Mouse (Mus musculus) lung, postnatal 0 days (tissue): ENCODE results near the gene Etnk2. TPM values are rescaled to one million over a fixed set of nuclear protein-coding genes. Genes with fewer than 3 reads are reported as not detected.

Experiments
- ATAC-seq: fragments of 200-750 bp; cut with Nextera tagmentation; 2 replicates; pipeline ENCODE4 v1.8.0; 2017; ENCODE audit warnings: moderate library complexity
- DNase-seq: peaks from one replicate; pipeline ENCODE4 v3.0.0-alpha.2; 2016; ENCODE audit warnings: low spot score
- H3K27ac ChIP-seq: fragments of 300-500 bp; sonication (generic); 2 replicates; pipeline ENCODE4 v1.5.1; 2014; ENCODE audit warnings: antibody characterized with exemption, mild to moderate bottlenecking, low read length, mixed read lengths
- H3K27me3 ChIP-seq: fragments of 300-500 bp; sonication (generic); replicated peaks from 2 replicates; pipeline ENCODE4 v1.6.1; 2014; ENCODE audit warnings: low read length, mixed read lengths; ENCODE audit not compliant: insufficient read depth
- H3K36me3 ChIP-seq: fragments of 300-500 bp; sonication (generic); 2 replicates; pipeline ENCODE4 v1.6.1; 2014; ENCODE audit warnings: low read length, mixed read lengths; ENCODE audit not compliant: insufficient read depth
- H3K4me1 ChIP-seq: fragments of 300-500 bp; sonication (generic); 2 replicates; pipeline ENCODE4 v1.6.1; 2014; ENCODE audit warnings: antibody characterized with exemption, low read depth, low read length, mixed read lengths; ENCODE audit not compliant: insufficient read depth
- H3K4me2 ChIP-seq: fragments of 300-500 bp; sonication (generic); replicated peaks from 2 replicates; pipeline ENCODE4 v1.6.1; 2014; ENCODE audit warnings: low read depth, mild to moderate bottlenecking, low read length, moderate library complexity, mixed read lengths
- H3K4me3 ChIP-seq: fragments of 300-500 bp; sonication (generic); 2 replicates; pipeline ENCODE4 v1.5.1; 2014; ENCODE audit warnings: low read depth, low read length
- H3K9ac ChIP-seq: fragments of 300-500 bp; sonication (generic); replicated peaks from 2 replicates; pipeline ENCODE4 v1.6.1; 2014; ENCODE audit warnings: low read depth, mild to moderate bottlenecking
- H3K9me3 ChIP-seq: fragments of 300-500 bp; sonication (generic); 2 replicates; pipeline ENCODE4 v1.6.1; 2016; ENCODE audit warnings: low read length, mixed read lengths
- CTCF ChIP-seq: IDR thresholded peaks from 2 replicates; pipeline ENCODE4 v1.5.1; 2016; ENCODE audit warnings: antibody characterized with exemption, mild to moderate bottlenecking
- EP300 ChIP-seq: IDR thresholded peaks from 2 replicates; pipeline ENCODE4 v1.6.1; 2016; ENCODE audit warnings: antibody characterized with exemption, mild to moderate bottlenecking, control low read depth
- WGBS: fragments of 180-500 bp; shearing (Covaris S2); extraction: QIAGEN DNeasy Blood & Tissue Kit; methylation state at CpG from one replicate; pipeline ENCODE4 v1.1.7; 2014; 5-methylcytosine and 5-hydroxymethylcytosine counted together
- polyA plus RNA-seq: library from polyadenylated mRNA; unstranded; fragments of >200 nt; fragmentation: Nextera tagmentation; extraction: Ambion mirVana; gene quantifications from 2 replicates; pipeline ENCODE4 v1.2.1, GENCODE M21; 2015

The Etnk2 gene
- polyA plus RNA-seq, 1 experiment from 2014 or later: 0.81 TPM

DNA sequence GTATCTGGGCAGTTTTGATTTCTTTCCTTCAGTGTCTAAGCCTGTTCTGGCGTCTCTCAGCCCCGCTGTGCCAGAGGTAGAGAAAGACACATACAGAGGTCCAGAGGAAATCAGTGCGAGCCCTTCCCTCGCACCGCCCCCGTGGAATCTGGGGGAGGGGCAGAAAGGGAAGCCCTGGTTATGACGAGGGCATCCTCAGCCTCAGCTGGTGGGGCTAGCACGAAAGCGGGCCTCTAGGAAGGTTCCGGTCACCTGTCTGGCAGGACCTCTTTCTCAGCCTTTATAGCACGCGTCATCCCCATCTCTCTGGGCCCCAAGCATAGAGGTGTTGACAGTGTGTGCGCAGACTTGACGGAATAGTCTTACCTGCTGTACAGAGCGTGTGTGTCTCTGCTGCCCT is 7.5 kb upstream of the Etnk2 start:
- 37% methylated on average over 15 of the region's 15 CpGs for WGBS
- no peaks in the 10 kb centered on the region for H3K4me1 ChIP-seq
- no peak overlapping the region for H3K9ac ChIP-seq
- 0 out of 2 replicates have a peak, but pooled peaks cover 3% of the 10 kb centered on the region for H3K27me3 ChIP-seq
- peak; percentile 13 for ATAC-seq
- no peaks in the 10 kb centered on the region for H3K9me3 ChIP-seq
- DNase-seq: no peak
- no peak overlapping the region for H3K4me3 ChIP-seq
- no peaks in the 10 kb centered on the region for H3K36me3 ChIP-seq
- H3K4me2 ChIP-seq: no peak overlapping the region
- H3K27ac ChIP-seq: no peak overlapping the region
- TF ChIP-seq CTCF: no peak
- TF ChIP-seq EP300: no peak

DNA sequence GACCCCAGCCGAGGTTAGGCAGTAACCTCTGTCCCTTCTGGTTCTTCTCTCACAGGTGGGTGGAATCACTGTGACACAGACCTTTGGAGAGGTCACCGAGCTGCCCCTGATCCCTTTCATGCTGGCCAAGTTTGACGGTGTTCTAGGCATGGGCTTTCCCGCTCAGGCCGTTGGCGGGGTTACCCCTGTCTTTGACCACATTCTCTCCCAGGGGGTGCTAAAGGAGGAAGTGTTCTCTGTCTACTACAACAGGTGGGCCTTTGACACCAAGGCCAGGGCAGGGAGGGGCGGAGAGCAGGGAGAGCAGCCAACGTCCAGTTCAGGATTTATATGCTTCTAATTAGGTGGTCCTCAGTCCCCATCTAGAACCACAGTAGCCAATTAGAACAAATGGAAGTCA is 7.0 kb upstream of the Etnk2 start:
- Histone ChIP-seq H3K4me3 (no peak overlapping the region), H3K9ac (no peak overlapping the region), H3K27ac (no peak overlapping the region), H3K9me3 (no peaks in the 10 kb centered on the region), H3K36me3 (no peaks in the 10 kb centered on the region), H3K27me3 (0 out of 2 replicates have a peak, but pooled peaks cover 3% of the 10 kb centered on the region), H3K4me1 (no peaks in the 10 kb centered on the region), H3K4me2 (no peak overlapping the region)
- WGBS: 63% methylated on average over 8 of the region's 8 CpGs
- DNase-seq: no peak
- ATAC-seq: no peak
- TF ChIP-seq EP300 (no peak), CTCF (no peak)

DNA sequence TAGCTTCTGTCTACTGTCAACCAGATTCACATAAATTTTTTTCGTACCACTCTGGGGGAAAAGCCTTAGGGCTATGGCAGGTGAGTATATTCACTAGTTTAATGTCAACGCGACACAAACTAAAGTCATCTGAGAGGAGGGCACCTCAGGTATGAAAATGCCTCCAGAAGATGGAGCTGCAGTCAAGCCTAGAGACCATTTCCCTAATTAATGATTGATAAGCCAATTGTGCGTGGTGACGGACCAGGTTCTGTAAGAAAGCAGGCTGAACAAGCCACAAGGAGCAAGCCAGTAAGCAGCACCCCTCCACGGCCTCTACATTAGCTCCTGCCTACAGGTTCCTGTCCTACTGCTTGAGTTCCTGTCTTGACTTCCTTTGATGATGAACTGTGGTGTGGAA is 2.4 kb upstream of the Etnk2 start:
- peaks cover 3% of the 10 kb centered on the region; the same call in 1 of the 2 replicates for H3K27me3 ChIP-seq
- no peak for ATAC-seq

DNA sequence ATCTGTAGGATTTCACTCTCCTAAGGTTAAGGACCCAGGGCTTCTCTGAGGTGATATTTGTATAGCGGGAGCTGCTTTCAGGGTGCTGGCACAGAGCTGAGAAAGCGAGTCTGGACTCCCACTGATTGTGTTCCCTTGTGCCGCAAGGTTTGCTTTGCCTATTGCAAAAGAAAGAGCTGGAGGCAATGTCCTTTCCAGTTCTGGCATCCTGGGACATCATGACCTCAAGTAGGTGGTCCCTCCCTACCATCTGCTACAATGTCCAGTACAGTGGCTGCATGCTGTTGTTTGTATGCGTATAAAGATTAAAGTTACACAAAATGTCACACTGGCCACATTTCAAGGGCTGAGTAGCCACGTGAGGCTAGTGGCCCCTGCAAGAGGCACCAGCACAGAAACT is 1.3 kb upstream of the Etnk2 start:
- ATAC-seq: no peak
- Histone ChIP-seq H3K27ac (no peak overlapping the region), H3K9me3 (no peaks in the 10 kb centered on the region), H3K4me1 (peaks cover 12% of the 10 kb centered on the region), H3K9ac (no peak overlapping the region), H3K4me3 (no peak overlapping the region), H3K4me2 (no peak overlapping the region), H3K36me3 (no peaks in the 10 kb centered on the region), H3K27me3 (no peaks in the 10 kb centered on the region; the same call in 1 of the 2 replicates)
- DNase-seq: no peak
- TF ChIP-seq EP300: no peak
- no peak for TF ChIP-seq CTCF
- WGBS: 85% methylated on average over 5 of the region's 5 CpGs

More for the DNA sequence above, 2.4 kb upstream of the Etnk2 start:
- no peak overlapping the region for H3K27ac ChIP-seq
- WGBS: 92% methylated on average over 6 of the region's 6 CpGs
- DNase-seq: no peak
- H3K4me1 ChIP-seq: peaks cover 12% of the 10 kb centered on the region
- H3K4me3 ChIP-seq: no peak overlapping the region
- no peaks in the 10 kb centered on the region for H3K36me3 ChIP-seq
- TF ChIP-seq CTCF (no peak), EP300 (no peak)
- no peak overlapping the region for H3K4me2 ChIP-seq
- H3K9me3 ChIP-seq: no peaks in the 10 kb centered on the region
- H3K9ac ChIP-seq: no peak overlapping the region

DNA sequence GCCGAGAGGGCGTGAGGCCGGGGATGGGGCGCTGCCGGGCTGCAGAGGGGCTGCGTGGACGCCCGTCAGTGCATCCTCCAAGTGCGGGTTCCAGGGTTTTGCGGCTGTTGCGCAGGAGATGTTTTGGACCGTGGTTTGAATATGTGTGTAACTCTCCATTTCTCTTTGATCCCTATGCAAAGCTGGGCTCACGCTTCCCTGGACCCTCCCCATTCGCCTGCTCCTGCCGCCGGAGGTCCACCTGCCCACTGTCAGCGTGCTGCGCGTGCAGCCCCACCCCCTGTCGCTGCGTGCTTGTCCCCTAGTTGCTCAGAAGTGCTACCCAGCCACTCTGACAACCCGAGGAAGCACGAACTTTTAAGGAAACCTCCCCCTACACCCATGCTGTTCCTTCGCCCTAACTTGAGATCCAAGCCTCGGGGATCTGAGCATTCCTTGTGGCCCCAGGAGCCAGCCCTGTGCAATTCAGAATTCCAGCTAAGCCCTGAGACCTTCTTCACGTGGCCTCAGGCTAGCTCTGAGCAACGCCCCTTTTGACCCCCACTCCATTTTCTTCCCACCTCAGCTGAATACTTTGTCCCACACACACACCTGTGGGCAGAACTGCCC is 754 bp downstream of the Etnk2 start:
- ATAC-seq (no peak), DNase-seq (no peak)
- no peaks in the 10 kb centered on the region; the same call in 1 of the 2 replicates for H3K27me3 ChIP-seq
- H3K9me3 ChIP-seq: no peaks in the 10 kb centered on the region
- H3K4me2 ChIP-seq: peak overlapping the region; percentile 97
- H3K27ac ChIP-seq: no peak overlapping the region
- peaks cover 16% of the 10 kb centered on the region for H3K4me1 ChIP-seq
- peak overlapping the region; percentile 51 for H3K4me3 ChIP-seq
- no peaks in the 10 kb centered on the region for H3K36me3 ChIP-seq
- TF ChIP-seq CTCF (no peak), EP300 (no peak)
- WGBS: 4% methylated on average over 20 of the region's 27 CpGs
- 0 out of 2 replicates have a peak overlapping the region, but pooled peaks have one; percentile 23 for H3K9ac ChIP-seq

DNA sequence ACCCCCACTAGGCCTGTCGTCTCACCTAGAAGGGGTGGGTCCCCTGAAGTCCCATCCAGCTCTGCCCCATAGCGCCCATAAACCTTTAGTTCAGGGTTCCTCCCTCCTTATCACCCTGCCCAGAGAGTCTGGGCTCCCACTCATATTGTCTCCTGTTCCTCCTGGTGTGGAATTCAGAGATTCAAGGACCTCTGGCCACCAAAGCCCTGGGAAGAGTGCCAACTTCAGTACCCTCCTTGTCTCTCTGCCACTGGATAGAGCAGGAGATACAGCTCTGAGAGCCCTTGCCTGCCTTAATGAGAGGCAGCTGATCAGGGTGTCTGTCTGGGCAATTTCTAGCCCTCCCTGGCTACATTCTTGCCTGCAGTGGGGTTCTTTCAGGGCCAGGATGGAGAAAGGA is 1.5 kb downstream of the Etnk2 start:
- no peak overlapping the region for H3K4me3 ChIP-seq
- H3K27me3 ChIP-seq: no peaks in the 10 kb centered on the region; the same call in 1 of the 2 replicates
- no peak overlapping the region for H3K4me2 ChIP-seq
- WGBS: 54% methylated on average over 2 of the region's 2 CpGs
- H3K36me3 ChIP-seq: no peaks in the 10 kb centered on the region
- DNase-seq (no peak), ATAC-seq (no peak)
- H3K27ac ChIP-seq: no peak overlapping the region
- H3K4me1 ChIP-seq: peaks cover 16% of the 10 kb centered on the region
- no peak overlapping the region for H3K9ac ChIP-seq
- H3K9me3 ChIP-seq: no peaks in the 10 kb centered on the region
- no peak for TF ChIP-seq EP300
- TF ChIP-seq CTCF: no peak
